Mouse (Mus musculus) ES-E14 (cell line): ENCODE measurements around the gene Cx3cr1. TPM values are rescaled to one million over a fixed set of nuclear protein-coding genes. Genes with fewer than 3 reads are reported as not detected.

Source experiments
- DNase-seq: peaks from one replicate; pipeline ENCODE4 v3.0.0-alpha.2; 2013; ENCODE audit warnings: low read depth, low spot score
- H3K27ac ChIP-seq: 2 replicates; pipeline ENCODE4 v1.5.1; 2012; ENCODE audit warnings: low read depth, mild to moderate bottlenecking, low read length, moderate library complexity, mixed read lengths; ENCODE audit not compliant: poor library complexity, insufficient read depth, severe bottlenecking
- H3K36me3 ChIP-seq: 2 replicates; pipeline ENCODE4 v1.6.1; 2012; ENCODE audit warnings: mild to moderate bottlenecking, low read length, moderate library complexity, mixed read lengths; ENCODE audit not compliant: control insufficient read depth, poor library complexity, insufficient read depth, severe bottlenecking
- H3K4me1 ChIP-seq, 2 experiments: fragments of 150-350 bp in 1 of 2; sonication (generic) in 1 of 2; 2 replicates each; pipeline ENCODE4 v1.6.1; 2012; ENCODE audit warnings: low read length in 2 of 2, mild to moderate bottlenecking in 1 of 2, mixed read lengths in 1 of 2; ENCODE audit not compliant: control insufficient read depth in 2 of 2, insufficient read depth in 2 of 2, poor library complexity in 1 of 2
- H3K4me3 ChIP-seq, 2 experiments: fragments of 150-350 bp in 1 of 2; sonication (generic) in 1 of 2; 2 replicates each; pipeline ENCODE4 v1.5.1; 2012; ENCODE audit warnings: low read length in 2 of 2, low read depth in 1 of 2, mild to moderate bottlenecking in 1 of 2, mixed read lengths in 1 of 2; ENCODE audit not compliant: insufficient read depth in 1 of 2, poor library complexity in 1 of 2, severe bottlenecking in 1 of 2
- H3K9ac ChIP-seq: 2 replicates; pipeline ENCODE4 v1.6.1; 2012; ENCODE audit warnings: low read depth, mild to moderate bottlenecking, low read length, mixed read lengths; ENCODE audit not compliant: poor library complexity, insufficient read depth, severe bottlenecking
- H3K9me3 ChIP-seq: fragments of 150-350 bp; sonication (generic); 2 replicates; pipeline ENCODE4 v1.6.1; 2012; ENCODE audit warnings: low read depth, mild to moderate bottlenecking, low read length; ENCODE audit not compliant: control insufficient read depth, insufficient read depth
- CHD2 ChIP-seq: IDR thresholded peaks from 2 replicates; pipeline ENCODE4 v1.6.1; 2014; ENCODE audit warnings: mild to moderate bottlenecking, low read depth, low read length, inconsistent platforms
- HCFC1 ChIP-seq: IDR thresholded peaks from 2 replicates; pipeline ENCODE4 v1.6.1; 2012; ENCODE audit warnings: low read length, inconsistent platforms, borderline replicate concordance; ENCODE audit not compliant: insufficient read depth
- MAFK ChIP-seq: IDR thresholded peaks from 2 replicates; pipeline ENCODE4 v1.6.1; 2014; ENCODE audit warnings: mild to moderate bottlenecking, low read depth, low read length, inconsistent platforms; ENCODE audit not compliant: insufficient read depth
- ZC3H11A ChIP-seq: IDR thresholded peaks from 2 replicates; pipeline ENCODE4 v1.6.1; 2012; ENCODE audit warnings: low read depth, mild to moderate bottlenecking, inconsistent platforms, low read length, borderline replicate concordance
- ZNF384 ChIP-seq: IDR thresholded peaks from 2 replicates; pipeline ENCODE4 v1.6.1; 2012; ENCODE audit warnings: low read depth, low read length, inconsistent platforms
- in situ Hi-C, 2 experiments: fragments of 600-800 bp; cut with MboI; formaldehyde crosslinking; loops; one replicate each; pipeline ENCODE4 v1.15.1; 2025; ENCODE audit warnings: low sequenced_read_pairs in 2 of 2, inconsistent platforms in 1 of 2; ENCODE audit not compliant: unreplicated experiment in 2 of 2
- total RNA-seq: library from RNA; depleted of rRNA; stranded (reverse); fragments of 300-350 nt; gene quantifications from 2 replicates; pipeline ENCODE4 v1.2.3, GENCODE M21; 2012

Gene Cx3cr1
- total RNA-seq, 1 experiment, result 0.09 TPM

GRCm38 (mm10) chr9:120073169-120073568 lies 3.5 kb upstream of the Cx3cr1 start:
- no peak overlapping the region for H3K9ac ChIP-seq
- in situ Hi-C loops, result no loop called here
- H3K4me3 ChIP-seq, result no peak overlapping the region
- DNase-seq, result peak; percentile 46
- H3K27ac ChIP-seq, result no peak overlapping the region
- H3K36me3 ChIP-seq, result no peaks in the 10 kb centered on the region
- TF ChIP-seq HCFC1, result no peak
- no peak for TF ChIP-seq MAFK
- TF ChIP-seq ZC3H11A, result no peak
- no peak for TF ChIP-seq CHD2
- no peak for TF ChIP-seq ZNF384
- H3K4me1 ChIP-seq, result 0 out of 4 replicates have a peak, but pooled peaks cover 0 to 2% of the 10 kb centered on the region in 2 experiments
- H3K9me3 ChIP-seq, result no peaks in the 10 kb centered on the region

- TF ChIP-seq HCFC1, result no peak
- no peak for TF ChIP-seq MAFK
- TF ChIP-seq ZC3H11A, result no peak
- TF ChIP-seq ZNF384, result no peak
- TF ChIP-seq CHD2, result no peak
- H3K27ac ChIP-seq, result no peak overlapping the region
- 0 out of 4 replicates have a peak, but pooled peaks cover 0 to 2% of the 10 kb centered on the region in 2 experiments for H3K4me1 ChIP-seq
- no peak overlapping the region for H3K4me3 ChIP-seq
- no peak for DNase-seq
- no peak overlapping the region for H3K9ac ChIP-seq
- in situ Hi-C loops, result no loop called here
- no peaks in the 10 kb centered on the region for H3K36me3 ChIP-seq
- no peaks in the 10 kb centered on the region for H3K9me3 ChIP-seq
Observed at GRCm38 (mm10) chr9:120071251-120071650, 1.6 kb upstream of the Cx3cr1 start.

GRCm38 (mm10) chr9:120068047-120068446 lies 1.6 kb downstream of the Cx3cr1 start:
- 0 out of 4 replicates have a peak, but pooled peaks cover 0 to 2% of the 10 kb centered on the region in 2 experiments for H3K4me1 ChIP-seq
- DNase-seq, result no peak
- H3K9ac ChIP-seq, result no peak overlapping the region
- TF ChIP-seq MAFK (no peak), ZC3H11A (no peak), HCFC1 (no peak), ZNF384 (no peak), CHD2 (no peak)
- no peaks in the 10 kb centered on the region for H3K36me3 ChIP-seq
- no peaks in the 10 kb centered on the region for H3K9me3 ChIP-seq
- no peak overlapping the region for H3K27ac ChIP-seq
- in situ Hi-C loops, result no loop called here
- no peak overlapping the region for H3K4me3 ChIP-seq

GRCm38 (mm10) chr9:120067609-120068008 lies 2.1 kb downstream of the Cx3cr1 start:
- TF ChIP-seq ZC3H11A (no peak), HCFC1 (no peak), ZNF384 (no peak), MAFK (no peak), CHD2 (no peak)
- Histone ChIP-seq H3K9me3 (no peaks in the 10 kb centered on the region), H3K27ac (no peak overlapping the region), H3K9ac (no peak overlapping the region), H3K4me3 (no peak overlapping the region), H3K4me1 (0 out of 4 replicates have a peak, but pooled peaks cover 0 to 2% of the 10 kb centered on the region in 2 experiments), H3K36me3 (no peaks in the 10 kb centered on the region)
- in situ Hi-C loops, result no loop called here
- no peak for DNase-seq
